Mouse (Mus musculus) left cerebral cortex, adult 2 months (tissue): ENCODE data around the gene Lrsam1. TPM values are rescaled to one million over a fixed set of nuclear protein-coding genes. Genes with fewer than 3 reads are reported as not detected.
"Not testable (repeated sequence)": the region's sequence is repeated elsewhere in the genome, so short reads cannot be mapped to it uniquely, and the experiment has no call there.

Experiments
- DNase-seq, 2 experiments: peaks; one replicate each; pipeline ENCODE4 v3.0.0; 2021 to 2022; ENCODE audit warnings: low spot score in 2 of 2, mixed read lengths in 1 of 2; ENCODE audit errors: extremely low spot score in 1 of 2
- H3K27ac ChIP-seq: fragments of 200-600 bp; 2 replicates; pipeline ENCODE4 v1.8.1; 2022
- H3K4me3 ChIP-seq: fragments of 200-600 bp; 2 replicates; pipeline ENCODE4 v1.8.1; 2022
- CTCF ChIP-seq: fragments of 200-600 bp; IDR thresholded peaks from 2 replicates; pipeline ENCODE4 v1.8.1; 2022; ENCODE audit warnings: antibody characterized with exemption, mild to moderate bottlenecking, moderate library complexity
- intact Hi-C: fragments of 180-260 bp; cut with DNase I; formaldehyde crosslinking; loops from one replicate; pipeline ENCODE4 v1.15.1; 2025
- long read RNA-seq, 2 experiments: library from polyadenylated mRNA; stranded (forward); transcript quantifications; one replicate each; pipeline ENCODE4 v2.0.0; 2021; ENCODE audit warnings: borderline mapping rate in 2 of 2
- total RNA-seq, 2 experiments: library from RNA; stranded (reverse); gene quantifications; 2 replicates each; pipeline ENCODE4 v1.2.3; 2021

Lrsam1 gene
- total RNA-seq = 10 to 100 TPM; 37.6 to 38.2 TPM
- long read RNA-seq, experiment 1, full-length matches to known transcripts = 10 of 37 reads
- long read RNA-seq, experiment 1, partial matches to known transcripts = 3 of 37 reads
- long read RNA-seq, experiment 1, other reads (novel, unspliced or antisense) = 24 of 37 reads
- long read RNA-seq, experiment 2, full-length matches to known transcripts = 17 of 45 reads
- long read RNA-seq, experiment 2, partial matches to known transcripts = 3 of 45 reads
- long read RNA-seq, experiment 2, other reads (novel, unspliced or antisense) = 25 of 45 reads

- Histone ChIP-seq H3K27ac (peak within 1 kb of the TSS; percentile 92), H3K4me3 (peak within 1 kb of the TSS; percentile 73)
- DNase-seq = peak; percentile 90 to 93
- intact Hi-C loops = no loop called here
- no peak for TF ChIP-seq CTCF
Observed at GRCm38 (mm10) chr2:32961192-32961995, at the start of gene Lrsam1, which contains the start of gene Rpl12. Gene Lrsam1, minus strand, starts transcription at chr2:32961614. Gene Rpl12, plus strand, starts transcription at chr2:32961559.

GRCm38 (mm10) chr2:33009055-33009454, 47.6 kb upstream of the Lrsam1 start:
- H3K4me3 ChIP-seq, intact Hi-C loops, H3K27ac ChIP-seq, DNase-seq: not testable (repeated sequence)
- peak; percentile 54 for TF ChIP-seq CTCF

- DNase-seq = no peak
- intact Hi-C loops = no loop called here
- no peak overlapping the region for H3K4me3 ChIP-seq
- TF ChIP-seq CTCF = no peak
- H3K27ac ChIP-seq = peak overlapping the region; percentile 24; the same call in 1 of the 2 replicates
Observed at GRCm38 (mm10) chr2:33005041-33005440, 43.6 kb upstream of the Lrsam1 start.

- no peak for DNase-seq
- Histone ChIP-seq H3K4me3 (no peak overlapping the region), H3K27ac (peak overlapping the region; percentile 63)
- intact Hi-C loops = no loop called here
- no peak for TF ChIP-seq CTCF
Observed at GRCm38 (mm10) chr2:33002144-33002543, 40.7 kb upstream of the Lrsam1 start.

- Histone ChIP-seq H3K4me3 (no peak overlapping the region), H3K27ac (no peak overlapping the region)
- TF ChIP-seq CTCF = no peak
- DNase-seq = no peak
- intact Hi-C loops = loop anchor here (10.0 kb wide), 1 partner anchor 405 kb away; no protein-coding TSS in a partner anchor
Observed at GRCm38 (mm10) chr2:32999752-33000151, 38.3 kb upstream of the Lrsam1 start.

GRCm38 (mm10) chr2:32997792-32998191, 36.4 kb upstream of the Lrsam1 start:
- intact Hi-C loops = loop anchor here (10.0 kb wide), 1 partner anchor 407 kb away; no protein-coding TSS in a partner anchor
- H3K27ac ChIP-seq = no peak overlapping the region; the same call in 1 of the 2 replicates
- H3K4me3 ChIP-seq = no peak overlapping the region
- DNase-seq = no peak
- TF ChIP-seq CTCF = no peak

- H3K4me3 ChIP-seq = no peak overlapping the region
- no peak for TF ChIP-seq CTCF
- no peak overlapping the region; the same call in 1 of the 2 replicates for H3K27ac ChIP-seq
- intact Hi-C loops = loop anchor here (10.0 kb wide), 1 partner anchor 408 kb away; no protein-coding TSS in a partner anchor
- no peak for DNase-seq
Observed at GRCm38 (mm10) chr2:32997081-32997480, 35.7 kb upstream of the Lrsam1 start.

GRCm38 (mm10) chr2:32992130-32992529, 30.7 kb upstream of the Lrsam1 start:
- Histone ChIP-seq H3K27ac (no peak overlapping the region), H3K4me3 (no peak overlapping the region)
- TF ChIP-seq CTCF = no peak
- DNase-seq = no peak
- intact Hi-C loops = loop anchor here (5.0 to 10.0 kb wide), 2 partner anchors 140 to 413 kb away; partner anchors contain the start of gene Garnl3

- H3K27ac ChIP-seq = no peak overlapping the region
- no peak for DNase-seq
- intact Hi-C loops = loop anchor here (5.0 to 10.0 kb wide), 2 partner anchors 142 to 415 kb away; partner anchors contain the start of gene Garnl3
- TF ChIP-seq CTCF = peak; percentile 66
- H3K4me3 ChIP-seq = no peak overlapping the region
Observed at GRCm38 (mm10) chr2:32990167-32990832, 28.9 kb upstream of the Lrsam1 start.

- H3K27ac ChIP-seq = no peak overlapping the region
- intact Hi-C loops = no loop called here
- DNase-seq = no peak
- H3K4me3 ChIP-seq = no peak overlapping the region
- no peak for TF ChIP-seq CTCF
Observed at GRCm38 (mm10) chr2:32989376-32989775, 28.0 kb upstream of the Lrsam1 start.

GRCm38 (mm10) chr2:32985844-32986243, 24.4 kb upstream of the Lrsam1 start:
- no peak overlapping the region for H3K4me3 ChIP-seq
- no peak overlapping the region for H3K27ac ChIP-seq
- intact Hi-C loops = no loop called here
- DNase-seq = no peak
- TF ChIP-seq CTCF = no peak

GRCm38 (mm10) chr2:32983617-32984016, 22.2 kb upstream of the Lrsam1 start:
- H3K27ac ChIP-seq = no peak overlapping the region
- no peak for TF ChIP-seq CTCF
- no peak for DNase-seq
- intact Hi-C loops = no loop called here
- H3K4me3 ChIP-seq = no peak overlapping the region
